Mouse (Mus musculus) testis, adult 2 months (tissue): ENCODE results near the gene Nhlrc2.
"Not testable (repeated sequence)": the region's sequence is repeated elsewhere in the genome, so short reads cannot be mapped to it uniquely, and the experiment has no call there.

ENCODE experiments used
- CTCF ChIP-seq: fragments of 200-500 bp; IDR thresholded peaks from 2 replicates; pipeline ENCODE4 v1.5.1; 2012; ENCODE audit warnings: low read depth, mild to moderate bottlenecking, inconsistent platforms, low read length, moderate library complexity; ENCODE audit not compliant: control insufficient read depth, insufficient read depth, insufficient replicate concordance
- POLR2A ChIP-seq: fragments of 200-500 bp; IDR thresholded peaks from 2 replicates; pipeline ENCODE4 v1.6.1; 2012; ENCODE audit warnings: low read depth, mild to moderate bottlenecking, inconsistent platforms, low read length, moderate library complexity; ENCODE audit not compliant: control insufficient read depth

GRCm38 (mm10) chr19:56511207-56511606 lies 36.9 kb upstream of the Nhlrc2 start:
- not testable (repeated sequence) for TF ChIP-seq CTCF, POLR2A
